Mouse (Mus musculus) retina, postnatal 7 days (tissue): ENCODE data around the gene Soga1.

Experiments
- DNase-seq: peaks from one replicate; pipeline ENCODE4 v3.0.0-alpha.2; 2012; ENCODE audit warnings: low read depth, low spot score

Gene Soga1

DNA sequence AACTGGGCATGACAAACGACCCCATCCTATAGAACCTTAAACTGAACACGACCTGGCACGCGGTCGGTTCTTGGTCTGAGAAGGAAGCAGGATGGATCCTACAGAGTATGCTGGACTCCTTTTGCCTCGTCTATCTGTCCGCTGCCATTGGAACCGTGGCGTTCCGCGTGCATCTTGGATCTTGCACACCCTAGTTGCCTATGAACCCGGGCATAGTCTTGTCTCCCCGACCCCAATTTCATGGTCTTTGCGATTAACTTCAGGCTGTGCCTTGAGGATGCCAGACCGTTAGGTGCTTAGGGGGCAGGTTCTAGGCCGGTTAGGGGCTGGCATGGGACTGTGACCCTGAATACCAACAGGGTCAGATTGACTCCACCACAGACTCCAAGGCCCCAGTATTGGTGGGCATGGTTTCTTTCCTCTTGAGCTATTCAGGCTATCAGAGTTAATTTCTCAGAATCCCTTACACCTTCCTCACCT lies 687 bp upstream of the Soga1 start:
- DNase-seq, result no peak

DNA sequence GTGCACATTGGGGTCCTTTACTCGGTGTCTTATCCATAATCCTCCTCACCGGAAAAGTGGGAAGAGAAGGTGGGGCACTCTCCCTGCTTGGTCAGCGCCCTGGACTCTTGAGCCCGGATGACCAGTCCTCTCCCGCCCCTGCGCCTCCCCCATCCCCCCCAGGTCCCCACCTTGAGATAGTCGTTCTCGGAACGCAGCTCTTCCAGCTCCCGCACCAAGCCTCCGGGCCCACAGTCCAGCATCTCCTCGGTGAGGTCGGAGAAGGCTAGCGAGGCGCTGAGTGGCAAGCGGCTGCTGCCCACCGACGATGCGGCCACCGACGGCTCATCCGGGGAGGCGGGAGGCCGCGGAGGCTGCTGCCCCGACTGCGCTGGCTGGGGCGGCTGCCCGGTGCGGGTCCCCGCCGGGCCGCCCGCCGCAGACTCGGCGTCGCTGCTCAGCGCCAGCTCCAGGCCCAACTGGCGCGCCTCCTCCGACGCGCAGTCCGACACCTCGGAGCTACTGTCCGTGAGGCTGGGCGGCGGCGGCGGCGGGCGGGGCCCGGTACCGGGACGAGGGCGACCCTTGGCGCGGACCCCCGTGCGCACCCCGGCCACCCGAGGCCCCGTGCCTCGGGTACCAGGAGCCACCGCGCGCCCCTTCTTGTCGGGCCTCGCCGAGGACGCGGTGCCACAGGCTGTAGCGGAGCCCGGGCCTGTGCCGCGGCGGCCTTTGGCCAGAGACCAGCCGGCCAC lies 828 bp downstream of the Soga1 start:
- no peak for DNase-seq

DNA sequence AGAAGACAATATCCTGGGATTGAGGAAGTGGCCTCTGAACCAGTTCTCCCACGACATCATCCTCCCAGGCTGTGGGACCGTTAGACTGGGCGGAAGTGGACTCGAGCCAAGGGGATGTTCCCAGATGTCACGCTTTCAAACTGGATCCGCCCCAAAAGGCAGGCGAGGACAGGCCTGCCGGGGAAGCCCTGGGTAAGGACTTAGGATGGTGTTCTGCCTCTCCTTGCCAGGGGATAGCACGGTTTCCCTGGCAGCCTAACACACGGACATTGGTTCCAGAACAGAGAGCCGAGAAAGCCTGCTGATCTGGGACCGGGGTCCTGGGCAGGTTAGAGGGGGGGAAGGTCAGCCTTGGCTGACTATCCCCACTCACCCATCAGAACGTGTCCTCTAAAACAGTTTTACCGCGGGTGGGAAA lies 1.4 kb downstream of the Soga1 start:
- no peak for DNase-seq

DNA sequence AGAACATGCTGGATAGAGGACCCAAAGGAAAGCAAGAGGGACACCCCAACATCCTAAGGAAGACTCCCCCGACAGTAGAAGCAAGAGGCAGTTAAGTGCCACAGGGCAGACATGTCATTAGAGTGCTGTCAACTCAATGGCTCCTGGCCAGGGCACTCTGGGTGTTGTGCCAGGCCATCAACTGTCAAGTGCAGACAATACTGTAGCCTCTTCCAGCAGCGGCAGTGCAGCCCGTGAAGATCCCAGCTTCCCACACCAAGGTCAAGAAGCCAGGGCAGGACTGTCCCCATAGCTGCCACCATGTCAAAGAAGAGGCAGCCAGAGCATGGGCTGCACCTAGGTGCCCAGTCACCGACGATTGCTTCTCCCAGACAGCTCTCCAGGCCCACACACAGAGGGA lies 1.9 kb downstream of the Soga1 start:
- DNase-seq, result no peak

DNA sequence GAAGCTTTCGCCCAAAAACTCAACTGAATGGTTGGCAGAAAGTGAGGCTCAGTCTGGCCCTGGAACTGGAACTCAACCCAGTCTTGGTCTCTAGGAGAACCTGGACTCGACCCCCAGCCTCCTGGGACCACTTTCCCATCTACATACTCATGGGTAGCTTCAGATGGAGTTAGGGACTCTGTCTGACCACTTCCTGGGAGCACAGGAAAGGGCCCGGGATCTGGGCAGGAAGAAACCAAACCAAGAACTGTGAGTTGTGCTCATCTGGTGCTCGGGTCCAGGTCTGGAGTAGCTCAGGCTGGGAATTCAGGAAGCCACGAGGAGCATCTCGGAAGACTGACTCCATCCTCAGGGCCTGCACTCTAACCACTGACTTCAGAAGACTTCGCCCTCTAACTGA lies 2.5 kb downstream of the Soga1 start:
- DNase-seq, result no peak

DNA sequence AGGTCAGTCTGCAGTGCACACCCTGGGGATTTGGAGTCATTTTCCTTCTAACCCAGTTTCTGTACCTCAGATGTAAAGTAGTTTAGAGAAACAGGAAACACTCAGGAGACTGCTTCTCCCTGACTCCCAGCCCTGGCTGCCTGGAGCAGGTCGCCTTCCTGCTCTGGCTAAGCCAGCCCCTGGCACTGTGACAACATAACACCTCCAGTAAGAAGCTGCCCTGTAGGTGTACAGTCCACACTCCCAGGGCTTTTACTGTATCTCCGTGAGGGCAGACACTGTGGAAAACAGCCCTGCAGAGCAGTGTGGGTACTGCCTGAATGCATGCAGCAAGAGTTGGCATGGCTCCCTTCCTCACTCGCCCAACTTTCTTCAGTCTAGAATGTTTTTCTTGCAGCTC lies 3.4 kb downstream of the Soga1 start:
- no peak for DNase-seq

DNA sequence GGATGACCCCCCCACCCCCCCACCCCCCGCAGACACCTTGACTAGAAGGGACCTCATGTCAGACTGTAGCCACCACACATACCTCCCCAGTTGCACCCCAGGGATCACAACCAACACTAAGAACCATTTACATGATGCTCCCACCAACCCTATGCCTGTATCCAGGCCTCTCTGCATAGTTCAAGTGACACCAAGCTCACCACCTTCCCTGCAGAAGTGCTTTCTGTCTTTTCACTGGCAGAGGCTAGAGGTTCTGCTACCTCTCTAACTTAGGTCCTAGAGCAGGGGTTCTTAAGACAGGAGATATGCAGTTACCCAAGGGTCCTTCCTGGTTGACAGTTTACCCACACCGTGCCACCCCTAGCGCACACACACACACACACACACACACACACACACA lies 3.8 kb downstream of the Soga1 start:
- no peak for DNase-seq

DNA sequence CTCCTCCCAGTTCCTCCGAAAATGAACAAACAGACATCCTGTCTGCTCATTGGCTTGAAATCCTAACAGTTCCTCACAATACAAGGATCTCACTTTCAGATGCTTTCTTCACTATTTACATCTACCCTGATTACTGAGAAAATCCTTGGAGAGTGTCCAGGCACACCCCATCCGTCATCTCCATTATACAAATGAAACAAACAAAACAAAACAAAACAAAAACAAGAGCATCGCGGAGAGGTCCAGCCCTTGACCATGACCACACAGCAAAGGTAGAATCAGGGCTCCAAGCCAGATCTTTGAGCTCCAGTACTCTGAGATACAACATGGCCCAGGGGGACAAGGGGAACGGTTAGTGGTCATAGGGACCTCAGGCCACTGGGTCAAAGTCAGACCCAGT lies 4.3 kb downstream of the Soga1 start:
- DNase-seq, result no peak

DNA sequence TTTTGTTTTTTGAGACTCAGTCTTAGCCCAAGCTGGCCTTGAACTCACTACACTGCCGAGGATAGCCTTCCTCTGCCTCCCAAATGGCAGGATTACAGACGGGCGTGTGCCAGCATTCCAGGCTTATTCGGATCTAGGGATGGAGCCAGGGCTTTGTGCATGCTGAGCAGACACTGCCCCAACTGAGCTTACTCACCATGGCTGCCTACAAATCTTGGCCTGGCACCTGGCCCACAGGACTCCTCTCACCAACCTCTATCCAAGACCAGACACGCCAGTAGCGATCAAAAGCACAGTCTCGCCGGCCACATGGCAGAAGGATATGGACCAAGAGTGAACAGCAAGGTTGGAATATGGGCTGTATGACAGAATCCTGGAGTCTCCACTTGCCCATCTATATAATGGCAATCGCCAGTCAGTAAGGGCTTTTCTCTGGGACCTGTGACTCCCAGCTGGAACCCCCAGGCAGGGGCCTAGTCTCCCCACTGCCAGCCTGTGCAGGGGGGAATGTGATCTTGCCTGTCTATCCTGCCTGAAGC lies 4.8 kb downstream of the Soga1 start:
- DNase-seq, result no peak

DNA sequence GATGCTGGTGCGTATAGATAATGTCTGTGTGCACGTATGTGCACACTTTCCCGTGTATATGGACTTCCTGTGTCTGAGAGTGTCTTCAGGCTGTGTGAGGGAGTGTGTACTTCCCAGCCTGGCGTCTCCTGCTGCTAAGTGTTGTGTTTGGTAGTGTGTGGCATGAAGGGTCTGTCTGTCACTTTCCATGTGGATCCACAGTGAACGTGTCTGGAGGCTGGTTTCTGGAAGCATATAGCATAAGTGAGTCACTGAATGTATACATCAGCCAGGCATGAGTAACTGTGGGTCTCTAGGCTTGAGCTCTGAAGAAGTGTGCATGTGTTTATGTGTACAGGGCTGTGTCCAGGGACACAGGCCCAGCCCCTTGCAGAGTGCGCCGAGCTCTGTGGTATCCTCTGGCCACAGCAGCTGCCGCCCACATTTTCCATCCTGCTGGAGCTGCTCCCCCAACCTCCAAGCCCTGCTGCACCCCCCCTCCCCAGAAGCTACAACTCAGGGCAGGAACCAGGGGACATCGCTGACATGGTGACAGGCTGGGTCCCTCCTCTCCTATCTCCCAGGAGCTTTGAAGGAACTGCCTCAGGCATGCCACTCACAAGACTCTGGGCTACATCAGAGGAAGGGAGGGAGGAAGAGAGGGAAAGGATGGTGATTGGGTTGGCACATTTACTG lies 5.5 kb downstream of the Soga1 start:
- no peak for DNase-seq

DNA sequence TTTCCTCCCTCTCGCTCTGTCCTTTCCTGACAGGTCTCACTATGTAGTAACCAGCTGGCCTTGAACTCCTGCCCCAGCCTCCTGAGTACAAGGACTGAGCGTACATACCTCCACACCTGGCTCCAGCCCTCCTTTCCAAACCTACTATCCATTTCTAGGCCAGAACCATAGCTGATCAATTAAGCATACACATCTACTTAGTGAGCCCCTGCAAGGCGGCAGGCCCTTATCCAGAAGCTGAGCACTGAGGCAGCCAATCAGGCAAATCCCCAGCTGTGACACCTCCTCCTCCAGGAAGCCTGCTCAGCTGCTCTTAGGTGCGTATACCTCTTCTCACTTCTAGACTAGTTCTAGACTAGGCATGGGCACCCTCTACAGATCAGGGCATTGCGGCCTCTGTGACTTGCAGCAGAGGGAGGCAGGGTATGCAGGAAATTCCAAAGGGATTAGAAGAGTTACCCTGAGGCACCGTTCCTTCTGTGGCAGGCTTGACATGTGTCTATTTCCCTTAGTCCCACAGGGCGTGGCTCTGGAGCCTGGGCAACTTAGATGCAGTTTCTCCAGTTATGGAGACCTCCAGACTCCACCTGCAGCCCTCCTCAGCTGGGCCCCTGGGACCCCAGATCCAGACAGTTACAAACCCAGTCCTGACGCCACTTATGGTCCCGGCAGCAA lies 6.6 kb downstream of the Soga1 start:
- DNase-seq, result no peak

DNA sequence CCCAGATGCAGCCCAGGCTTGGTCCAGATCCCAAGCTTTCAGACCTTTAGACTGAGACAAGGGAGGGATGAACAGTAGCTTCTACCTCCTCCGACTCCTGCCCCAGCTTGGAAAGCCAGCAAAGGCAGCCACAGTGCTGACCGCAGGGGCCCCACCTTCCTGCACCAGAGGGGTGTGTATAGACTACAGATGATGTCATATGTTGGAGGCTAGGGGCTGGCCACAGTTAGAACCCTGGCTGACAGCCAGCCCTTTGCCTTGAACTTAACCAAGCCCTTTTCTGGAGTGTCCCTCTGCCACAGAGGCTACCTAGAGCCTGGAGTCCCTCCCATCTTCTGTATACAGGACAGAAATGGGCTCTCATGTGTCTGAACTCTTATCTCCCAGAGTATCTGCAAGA lies 7.5 kb downstream of the Soga1 start:
- DNase-seq, result no peak

DNA sequence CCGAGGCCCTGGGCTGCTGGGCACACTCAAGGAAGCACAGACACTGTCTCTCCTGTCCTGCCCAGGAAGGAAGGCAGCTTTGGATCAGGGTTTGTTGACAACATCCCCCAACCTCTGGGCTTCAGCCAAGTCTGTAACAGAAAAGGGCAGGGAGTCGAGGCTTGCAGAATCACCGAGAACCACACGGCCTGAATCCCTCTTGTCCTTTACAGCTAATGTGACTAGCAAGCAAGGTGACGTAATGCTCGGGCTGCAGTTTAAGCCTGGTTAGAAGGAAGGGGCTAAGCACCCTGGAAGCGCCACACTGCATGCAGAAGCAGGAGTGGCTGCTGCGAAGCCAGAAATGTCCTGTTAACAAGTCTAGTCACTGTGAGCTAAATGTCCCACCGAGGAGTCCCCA lies 8.7 kb downstream of the Soga1 start:
- DNase-seq, result no peak

DNA sequence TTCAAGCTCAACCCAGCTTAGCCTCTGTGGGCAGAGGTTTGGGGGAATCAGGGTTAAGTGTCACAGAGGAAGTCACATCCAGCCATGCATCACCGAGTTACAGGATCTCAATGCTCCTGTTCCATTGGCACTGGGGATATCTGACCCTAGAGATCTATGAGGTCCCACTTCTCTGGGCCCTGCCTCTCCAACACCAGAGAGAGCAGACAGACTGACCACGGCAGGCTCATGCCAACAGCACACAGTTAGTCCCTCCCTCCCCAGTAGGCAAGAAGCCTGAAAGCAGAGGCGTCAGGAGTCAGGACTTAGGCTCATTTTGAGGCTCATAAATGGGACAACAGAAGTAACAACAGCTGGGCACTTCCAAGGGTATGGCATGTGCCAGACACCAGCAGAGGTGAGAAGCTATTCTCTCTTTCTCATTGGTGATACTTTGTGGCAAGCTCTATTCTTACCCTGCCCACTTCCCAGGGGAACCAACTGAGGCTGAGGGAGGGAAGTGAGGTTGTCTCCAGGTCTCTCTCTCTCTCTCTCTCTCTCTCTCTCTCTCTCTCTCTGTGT lies 9.2 kb downstream of the Soga1 start:
- DNase-seq, result no peak

DNA sequence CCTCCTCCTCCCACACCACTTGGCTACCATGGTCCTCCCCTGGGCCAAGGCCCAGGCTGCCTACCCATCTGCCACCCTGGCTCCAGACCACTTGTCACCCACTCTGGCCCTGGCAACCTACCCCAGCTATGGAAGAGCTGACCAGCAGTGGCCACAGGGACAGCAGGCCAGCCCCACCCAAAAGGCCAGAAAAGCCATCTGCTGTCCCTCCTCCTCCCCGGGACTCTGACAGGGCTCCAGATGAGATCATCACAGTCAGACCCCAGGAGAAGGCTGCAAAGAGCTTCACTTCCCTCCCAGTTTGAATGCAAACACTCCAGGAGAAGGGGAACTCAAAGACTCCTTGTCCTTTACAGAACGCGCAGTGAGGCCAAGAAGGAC lies 9.7 kb downstream of the Soga1 start:
- no peak for DNase-seq

DNA sequence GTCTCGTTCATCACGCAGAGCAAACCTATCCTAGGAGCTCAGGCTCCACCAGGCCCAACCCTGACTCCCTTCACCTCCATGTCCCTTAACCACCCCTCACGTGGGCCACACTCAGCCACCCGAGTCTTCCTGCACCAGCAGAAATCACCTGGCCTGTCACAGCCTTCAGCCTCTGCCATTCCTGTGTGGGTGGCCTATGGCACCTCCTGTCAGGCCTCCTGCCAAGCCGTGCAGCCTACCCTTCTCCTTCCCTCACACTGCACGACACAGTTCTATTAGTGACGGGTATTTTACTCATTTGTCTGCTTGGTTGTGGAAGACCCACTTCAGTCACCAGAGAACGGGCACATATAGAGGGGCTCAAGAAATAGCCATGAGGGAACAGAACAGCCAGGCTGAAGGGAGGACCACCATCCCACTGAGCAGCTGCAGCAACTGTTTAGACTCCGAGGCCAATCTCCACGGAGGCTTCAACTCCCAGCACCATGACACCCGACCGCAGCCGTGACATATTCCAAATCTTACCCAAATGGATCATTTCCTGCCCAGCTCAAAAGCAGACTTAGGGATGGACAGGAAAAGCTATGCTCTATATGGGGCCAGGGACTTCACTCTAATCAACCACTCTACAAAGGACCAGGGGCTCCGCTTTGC lies 10.2 kb downstream of the Soga1 start:
- no peak for DNase-seq

DNA sequence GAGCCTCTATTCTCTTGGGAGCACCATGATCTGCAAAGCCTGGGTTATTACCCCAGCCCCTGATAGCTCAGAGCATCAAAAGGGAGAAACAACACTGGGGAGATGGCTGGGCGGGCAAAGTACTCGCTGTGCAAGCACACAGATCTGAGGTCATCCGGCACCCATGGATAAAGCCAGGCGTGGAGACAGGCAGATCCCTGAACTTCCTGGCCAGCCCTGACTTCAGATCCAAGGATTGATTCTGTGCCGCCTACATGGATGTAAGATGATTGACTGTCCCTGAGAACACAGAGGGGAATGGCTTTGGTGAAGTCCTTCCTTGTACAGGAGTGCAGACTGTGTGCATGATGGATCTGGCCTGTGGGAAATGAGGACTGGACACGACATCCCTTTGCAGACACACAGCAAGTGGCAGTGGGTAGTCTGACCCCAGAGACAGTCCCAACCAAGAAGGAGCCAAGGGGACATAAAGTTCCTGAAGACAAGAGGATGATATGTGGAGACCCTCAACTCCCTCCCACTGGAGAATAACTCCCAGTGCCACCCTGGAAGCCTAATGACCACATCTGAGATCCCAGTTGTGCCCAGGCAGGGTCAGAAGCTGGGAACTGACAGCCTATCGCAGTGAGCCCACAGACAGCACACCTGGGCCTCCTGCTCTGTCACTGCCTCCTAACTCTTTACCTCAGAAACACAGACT lies 12.2 kb downstream of the Soga1 start:
- DNase-seq, result no peak

DNA sequence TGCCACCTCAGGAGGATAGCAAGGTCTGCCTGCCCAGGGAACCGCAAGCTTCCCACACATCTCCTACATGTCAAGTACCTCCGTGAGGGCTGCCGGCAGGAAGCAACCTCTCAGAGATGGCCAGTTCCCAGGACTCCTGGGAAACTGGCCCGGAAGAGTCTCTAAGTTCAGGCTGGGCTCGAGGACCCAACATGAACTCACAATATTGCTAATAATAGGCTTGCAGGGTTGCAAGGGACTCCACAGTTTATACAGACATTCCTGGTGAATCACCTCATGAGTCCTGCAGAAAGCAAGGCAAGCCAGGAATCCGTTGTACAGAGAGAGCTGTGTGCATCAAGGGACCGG lies 13.2 kb downstream of the Soga1 start:
- DNase-seq, result no peak

DNA sequence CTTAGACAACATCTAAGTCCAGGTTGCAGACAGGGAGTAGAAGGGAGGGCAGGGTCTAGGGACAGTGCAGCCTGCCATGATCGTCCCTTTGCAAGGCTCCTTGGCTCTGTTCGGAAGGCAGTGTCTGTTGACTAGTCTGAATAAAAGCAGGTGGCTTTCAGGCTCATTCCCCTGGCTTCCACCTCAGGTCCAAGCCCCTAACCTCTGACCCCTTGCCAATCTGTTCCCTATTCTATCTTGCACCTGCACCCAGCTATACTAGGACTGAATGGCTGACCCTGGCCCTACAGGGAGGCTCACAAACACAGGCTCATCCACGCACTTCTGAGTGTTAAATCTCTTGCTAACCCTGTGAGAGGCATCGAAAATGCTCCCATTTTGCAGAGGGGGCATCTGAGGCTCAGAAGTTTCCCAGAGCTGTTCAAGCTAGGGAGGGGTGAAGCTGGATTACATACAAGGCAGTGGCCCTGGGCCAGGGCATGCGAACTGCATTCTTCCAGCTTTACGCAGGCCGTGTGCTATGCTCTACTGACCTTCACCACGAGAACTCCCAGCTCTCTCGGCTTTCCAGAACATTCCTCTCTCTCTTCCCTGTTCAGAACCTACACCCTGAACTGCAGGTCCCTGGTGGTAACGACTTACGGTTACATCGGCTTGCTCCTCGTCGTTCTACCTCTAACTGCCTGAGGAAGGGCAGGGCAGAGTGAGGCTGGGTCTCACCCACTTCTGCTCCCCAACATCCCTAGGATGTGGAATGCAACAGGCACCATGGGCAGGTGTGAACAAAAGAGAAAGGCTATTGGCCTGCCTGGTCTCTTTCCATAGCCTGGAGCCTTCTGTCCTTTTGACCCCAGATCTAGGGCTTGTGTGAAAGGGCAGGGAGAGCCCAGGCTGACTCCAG lies 13.8 kb downstream of the Soga1 start:
- DNase-seq, result no peak

DNA sequence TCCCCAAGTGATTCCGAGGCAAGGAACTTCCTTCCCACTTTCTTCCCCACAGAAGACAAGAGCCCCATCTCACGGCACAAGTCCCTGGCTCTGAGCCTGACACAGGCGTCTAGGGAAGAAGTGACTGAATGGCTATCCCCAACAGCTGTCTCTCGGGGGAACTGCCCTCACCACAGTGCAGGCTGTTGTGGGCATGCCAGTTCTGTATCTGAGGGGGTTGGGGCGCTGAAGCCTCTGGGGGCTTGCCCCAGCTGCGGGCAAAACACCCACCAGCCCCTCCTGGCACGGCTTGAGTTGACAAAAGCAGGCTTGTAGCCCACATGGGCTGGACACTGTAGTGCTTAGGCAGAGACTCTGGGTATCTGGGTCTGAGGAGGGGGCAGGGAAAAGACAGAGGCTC lies 14.9 kb downstream of the Soga1 start:
- DNase-seq, result no peak
